Mouse (Mus musculus) MEL (cell line): Measurements from ENCODE around the gene Bmp3.

Source experiments
- CHD1 ChIP-seq: IDR thresholded peaks from 2 replicates; pipeline ENCODE4 v1.6.1; 2012; ENCODE audit warnings: low read depth, mild to moderate bottlenecking, inconsistent platforms, low read length, improper control_type of control experiment
- CTCF ChIP-seq, 3 experiments: IDR thresholded peaks in 2 of 3; conservative IDR thresholded peaks in 1 of 3; 2 replicates each; pipeline ENCODE4 v1.5.1; 2011 to 2012; ENCODE audit warnings: low read length in 3 of 3, low read depth in 2 of 3, mild to moderate bottlenecking in 2 of 3, improper control_type of control experiment in 1 of 3, inconsistent platforms in 1 of 3, mixed read lengths in 1 of 3, moderate library complexity in 1 of 3; ENCODE audit not compliant: control insufficient read depth in 1 of 3, insufficient read depth in 1 of 3, poor library complexity in 1 of 3, severe bottlenecking in 1 of 3
- GATA1 ChIP-seq: IDR thresholded peaks from 2 replicates; pipeline ENCODE4 v1.6.1; 2011; ENCODE audit warnings: low read depth, low read length, improper control_type of control experiment
- HCFC1 ChIP-seq: IDR thresholded peaks from 2 replicates; pipeline ENCODE4 v1.6.1; 2012; ENCODE audit warnings: low read depth, mild to moderate bottlenecking, inconsistent platforms, low read length, improper control_type of control experiment, moderate library complexity
- KAT2A ChIP-seq: conservative IDR thresholded peaks from 2 replicates; pipeline ENCODE4 v1.6.1; 2012; ENCODE audit warnings: low read depth, low read length, improper control_type of control experiment, inconsistent platforms
- POLR2A ChIP-seq, 2 experiments: IDR thresholded peaks; 2 replicates each; pipeline ENCODE4 v1.6.1; 2011 to 2012; ENCODE audit warnings: low read length in 2 of 2, mild to moderate bottlenecking in 2 of 2, control low read depth in 1 of 2, improper control_type of control experiment in 1 of 2, low read depth in 1 of 2, moderate library complexity in 1 of 2; ENCODE audit not compliant: control insufficient read depth in 1 of 2, insufficient read depth in 1 of 2, poor library complexity in 1 of 2
- TAL1 ChIP-seq: IDR thresholded peaks from 2 replicates; pipeline ENCODE4 v1.6.1; 2012; ENCODE audit warnings: mild to moderate bottlenecking, inconsistent platforms, low read length, moderate library complexity, mixed read lengths
- ZC3H11A ChIP-seq: IDR thresholded peaks from 2 replicates; pipeline ENCODE4 v1.6.1; 2012; ENCODE audit warnings: low read depth, mild to moderate bottlenecking, inconsistent platforms, low read length, improper control_type of control experiment
- ZMIZ1 ChIP-seq: IDR thresholded peaks from 2 replicates; pipeline ENCODE4 v1.6.1; 2012; ENCODE audit warnings: low read depth, mild to moderate bottlenecking, inconsistent platforms, low read length, improper control_type of control experiment, moderate library complexity
- ZNF384 ChIP-seq: IDR thresholded peaks from 2 replicates; pipeline ENCODE4 v1.6.1; 2012; ENCODE audit warnings: low read depth, mild to moderate bottlenecking, inconsistent platforms, low read length, improper control_type of control experiment

DNA sequence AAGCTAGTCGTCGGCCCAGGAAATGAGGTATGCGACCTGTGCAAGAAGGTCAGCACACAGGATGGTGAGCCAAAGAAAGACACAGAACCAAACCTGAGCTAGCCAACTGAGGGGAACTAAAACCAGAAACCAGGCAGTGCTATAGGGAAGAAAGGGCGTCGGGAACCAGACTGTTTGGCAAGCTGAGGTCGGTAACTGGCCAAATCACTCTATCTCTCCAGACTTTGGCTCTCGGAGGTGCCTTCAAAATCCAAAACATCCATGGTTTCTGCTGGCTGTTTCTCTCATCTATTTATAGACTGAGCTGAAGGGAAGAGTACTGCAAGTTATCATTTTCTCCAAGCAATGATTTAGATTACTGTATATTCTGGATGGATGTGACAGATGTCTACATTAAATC lies 47.2 kb upstream of the Bmp3 start:
- no peak for TF ChIP-seq ZNF384
- no peak for TF ChIP-seq CTCF (IDR thresholded peaks at IDR 0.05 in 2 of 3, conservative IDR thresholded peaks at IDR 0.05 in 1 of 3; ENCODE audit: control insufficient read depth in 1 of 3, insufficient read depth in 1 of 3, low read depth in 2 of 3, low read length in 3 of 3, poor library complexity in 1 of 3, severe bottlenecking in 1 of 3)
- TF ChIP-seq POLR2A (IDR thresholded peaks at IDR 0.05; ENCODE audit: control insufficient read depth in 1 of 2, insufficient read depth in 1 of 2, low read depth in 1 of 2, low read length in 2 of 2, poor library complexity in 1 of 2): no peak
- TF ChIP-seq ZC3H11A: no peak
- no peak for TF ChIP-seq TAL1
- TF ChIP-seq ZMIZ1: no peak
- TF ChIP-seq CHD1: no peak
- TF ChIP-seq GATA1: no peak
- no peak for TF ChIP-seq KAT2A
- TF ChIP-seq HCFC1: no peak
